Mouse (Mus musculus): ENCODE measurements around the gene Gng4.

DNA sequence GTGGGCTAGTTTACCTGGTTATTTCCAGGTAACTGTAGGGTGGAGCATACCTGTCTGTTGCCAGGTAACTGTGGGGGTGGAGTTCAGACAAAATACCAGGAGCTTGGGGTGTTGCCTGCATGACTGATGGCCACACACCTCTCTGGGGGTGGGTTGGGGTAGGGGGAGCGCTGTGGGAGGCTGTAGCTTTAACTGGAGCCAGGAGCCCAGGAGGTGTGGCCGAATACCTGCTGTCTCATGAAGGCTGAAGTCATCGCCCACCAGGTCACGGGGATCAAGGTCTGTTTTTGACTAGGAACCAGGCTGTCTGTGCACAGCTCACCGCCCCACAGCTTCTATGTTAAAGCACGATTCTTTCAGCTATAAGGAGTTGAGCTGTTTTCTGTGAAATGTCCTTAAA lies 79.1 kb downstream of the Gng4 start:
- TF ChIP-seq CTCF (IDR thresholded peaks at IDR 0.05 in 2 of 3, conservative IDR thresholded peaks at IDR 0.05 in 1 of 3; ENCODE audit: control insufficient read depth in 1 of 3, insufficient read depth in 1 of 3, low read depth in 2 of 3, low read length in 3 of 3, poor library complexity in 1 of 3, severe bottlenecking in 1 of 3), result no peak
- no peak for TF ChIP-seq TBP (IDR thresholded peaks at IDR 0.05; ENCODE audit: low read depth, low read length)
- no peak for TF ChIP-seq ETS1 (IDR thresholded peaks at IDR 0.05; ENCODE audit: low read depth, low read length)
- no peak for TF ChIP-seq POLR2AphosphoS5 (IDR thresholded peaks at IDR 0.05; ENCODE audit: borderline replicate concordance, low read depth, low read length)
- no peak for TF ChIP-seq JUND (IDR thresholded peaks at IDR 0.05; ENCODE audit: low read depth, low read length)
- TF ChIP-seq USF2 (IDR thresholded peaks at IDR 0.05; ENCODE audit: borderline replicate concordance in 1 of 2, insufficient read depth in 1 of 2, low read depth in 1 of 2, low read length in 2 of 2), result no peak
- TF ChIP-seq USF1 (IDR thresholded peaks at IDR 0.05; ENCODE audit: low read depth, low read length), result no peak
- TF ChIP-seq POLR2A (IDR thresholded peaks at IDR 0.05; ENCODE audit: control insufficient read depth in 1 of 2, insufficient read depth in 1 of 2, low read depth in 1 of 2, low read length in 2 of 2, poor library complexity in 1 of 2), result no peak

Data from MEL (cell line).